Mouse (Mus musculus): Measurements from ENCODE around the gene Morc2a. TPM values are rescaled to one million over a fixed set of nuclear protein-coding genes. Genes with fewer than 3 reads are reported as not detected.
"Not testable (repeated sequence)": the region's sequence is repeated elsewhere in the genome, so short reads cannot be mapped to it uniquely, and the experiment has no call there.

Morc2a gene
- 5.9 and 6.8 TPM in 2 replicates for polyA plus RNA-seq (2015; fragmentation: Nextera tagmentation; extraction: Ambion mirVana)

DNA sequence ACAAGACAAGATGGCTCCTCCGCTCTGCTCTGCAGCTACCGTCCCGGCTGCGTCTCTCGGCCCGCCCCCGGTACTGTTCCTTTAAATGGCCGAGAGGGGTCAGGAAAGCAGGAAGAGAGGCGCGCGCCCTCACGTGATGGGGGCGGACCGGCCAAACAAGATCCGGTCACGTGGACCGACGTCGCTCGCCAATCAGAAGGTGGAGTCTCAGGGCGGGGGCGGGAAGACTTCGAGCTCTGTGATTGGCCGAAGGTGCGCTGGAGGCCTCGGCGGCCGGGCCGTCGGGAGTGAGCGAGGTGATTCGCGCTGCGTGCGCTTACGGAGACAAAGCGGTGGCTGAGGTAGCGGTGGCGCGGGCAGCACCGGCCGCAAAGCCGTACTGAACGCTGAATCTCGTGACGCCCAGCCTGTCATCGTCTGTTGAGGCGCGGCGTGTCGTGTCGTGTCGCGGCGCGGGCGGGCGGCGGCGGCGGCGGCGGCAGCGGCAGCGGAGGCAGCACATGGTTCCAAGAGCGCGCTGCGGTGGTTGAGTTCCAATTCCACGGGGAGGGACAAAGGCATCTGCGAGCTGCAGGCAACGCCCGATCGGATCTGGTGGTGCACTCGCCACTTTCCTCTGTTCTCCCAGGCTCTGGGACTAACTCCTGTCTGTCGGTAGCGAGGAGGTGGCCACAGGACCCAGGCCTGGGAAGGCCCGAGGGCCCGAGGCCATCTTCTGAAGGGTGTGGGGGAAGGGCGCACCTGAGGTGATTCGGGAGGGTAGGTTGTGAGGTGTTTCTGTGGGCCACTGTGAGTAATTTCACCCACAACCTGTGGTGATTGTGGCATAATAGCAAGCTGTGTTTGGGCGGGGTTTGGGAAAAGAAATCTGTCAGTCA is at the start of gene Morc2a:
TSS of gene Morc2a (plus strand) at position 228 of the 878 bp plus-strand sequence.
- peak; percentile 65 for TF ChIP-seq CTCF (IDR thresholded peaks at IDR 0.05; ENCODE audit: low read depth)
- WGBS, result 1% methylated on average over 80 of the region's 81 CpGs

DNA sequence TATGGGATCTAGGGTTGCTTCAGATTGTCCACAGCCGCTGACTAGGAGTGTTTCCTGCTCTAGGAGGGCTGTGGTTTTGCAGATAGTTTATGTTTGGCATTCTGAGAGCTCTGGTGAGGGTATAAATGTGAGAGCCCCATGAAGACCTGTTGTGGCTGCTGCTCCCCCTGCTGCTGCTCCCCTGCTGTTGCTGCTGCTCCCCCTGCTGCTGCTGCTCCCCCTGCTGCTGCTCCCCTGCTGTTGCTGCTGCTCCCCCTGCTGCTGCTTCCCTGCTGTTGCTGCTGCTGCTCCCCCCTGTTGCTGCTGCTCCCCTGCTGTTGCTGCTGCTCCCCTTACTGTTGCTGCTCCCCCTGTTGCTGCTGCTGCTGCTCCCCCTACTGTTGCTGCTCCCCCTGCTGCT is 47.0 kb upstream of the Morc2a start:
- H3K4me2 ChIP-seq (replicated peaks; ENCODE audit: low read depth); H3K36me3 ChIP-seq (ENCODE audit: control insufficient read depth, insufficient read depth); H3K9me3 ChIP-seq (ENCODE audit: control insufficient read depth); H3K4me1 ChIP-seq (replicated peaks; ENCODE audit: control insufficient read depth, insufficient read depth, low read length); H3K4me3 ChIP-seq (ENCODE audit: low read depth, low read length); H3K27ac ChIP-seq (ENCODE audit: low read depth, low read length); H3K9ac ChIP-seq (ENCODE audit: low read depth, low read length); ATAC-seq; H3K27me3 ChIP-seq (replicated peaks; ENCODE audit: control insufficient read depth, insufficient read depth, low read length): not testable (repeated sequence)
- WGBS, result 54% methylated on average over 1 of the region's 1 CpGs
- TF ChIP-seq CTCF (IDR thresholded peaks at IDR 0.05; ENCODE audit: low read depth), result peak; percentile 68

More for the DNA sequence above, at the start of gene Morc2a:
- H3K4me2 ChIP-seq (replicated peaks; ENCODE audit: low read depth), result peak within 1 kb of the TSS; percentile 65
- no peaks in the 10 kb centered on the region for H3K9me3 ChIP-seq (ENCODE audit: control insufficient read depth)
- no peaks in the 10 kb centered on the region for H3K27me3 ChIP-seq (replicated peaks; ENCODE audit: control insufficient read depth, insufficient read depth, low read length)
- H3K4me3 ChIP-seq (ENCODE audit: low read depth, low read length), result peak within 1 kb of the TSS; percentile 93
- peak within 1 kb of the TSS; percentile 95 for H3K27ac ChIP-seq (ENCODE audit: low read depth, low read length)
- H3K9ac ChIP-seq (ENCODE audit: low read depth, low read length), result peak within 1 kb of the TSS; percentile 98
- H3K36me3 ChIP-seq (ENCODE audit: control insufficient read depth, insufficient read depth), result peaks cover 22% of the 10 kb centered on the region
- peak; percentile 98 for ATAC-seq
- no peaks in the 10 kb centered on the region for H3K4me1 ChIP-seq (replicated peaks; ENCODE audit: control insufficient read depth, insufficient read depth, low read length)

DNA sequence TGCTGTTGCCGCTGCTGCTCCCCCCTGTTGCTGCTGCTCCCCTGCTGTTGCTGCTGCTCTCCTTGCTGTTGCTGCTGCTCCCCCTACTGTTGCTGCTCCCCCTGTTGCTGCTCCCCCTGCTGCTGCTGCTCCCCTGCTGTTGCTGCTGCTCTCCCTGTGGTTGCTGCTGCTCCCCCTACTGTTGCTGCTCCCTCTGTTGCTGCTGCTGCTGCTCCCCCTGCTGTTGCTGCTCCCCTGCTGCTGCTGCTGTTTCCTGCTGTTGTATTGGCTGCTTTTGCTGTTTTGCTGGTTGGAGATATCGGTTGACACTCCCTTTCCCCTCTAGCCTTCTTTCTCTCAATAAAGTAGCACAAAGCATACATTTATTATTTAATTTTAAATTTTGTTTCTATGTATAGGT is 46.3 kb upstream of the Morc2a start:
- not testable (repeated sequence) for H3K9ac ChIP-seq (ENCODE audit: low read depth, low read length); H3K4me2 ChIP-seq (replicated peaks; ENCODE audit: low read depth); H3K4me3 ChIP-seq (ENCODE audit: low read depth, low read length); H3K9me3 ChIP-seq (ENCODE audit: control insufficient read depth); ATAC-seq; H3K27me3 ChIP-seq (replicated peaks; ENCODE audit: control insufficient read depth, insufficient read depth, low read length); H3K36me3 ChIP-seq (ENCODE audit: control insufficient read depth, insufficient read depth); H3K4me1 ChIP-seq (replicated peaks; ENCODE audit: control insufficient read depth, insufficient read depth, low read length); H3K27ac ChIP-seq (ENCODE audit: low read depth, low read length)
- WGBS, result 56% methylated on average over 2 of the region's 2 CpGs
- TF ChIP-seq CTCF (IDR thresholded peaks at IDR 0.05; ENCODE audit: low read depth), result peak; percentile 77

DNA sequence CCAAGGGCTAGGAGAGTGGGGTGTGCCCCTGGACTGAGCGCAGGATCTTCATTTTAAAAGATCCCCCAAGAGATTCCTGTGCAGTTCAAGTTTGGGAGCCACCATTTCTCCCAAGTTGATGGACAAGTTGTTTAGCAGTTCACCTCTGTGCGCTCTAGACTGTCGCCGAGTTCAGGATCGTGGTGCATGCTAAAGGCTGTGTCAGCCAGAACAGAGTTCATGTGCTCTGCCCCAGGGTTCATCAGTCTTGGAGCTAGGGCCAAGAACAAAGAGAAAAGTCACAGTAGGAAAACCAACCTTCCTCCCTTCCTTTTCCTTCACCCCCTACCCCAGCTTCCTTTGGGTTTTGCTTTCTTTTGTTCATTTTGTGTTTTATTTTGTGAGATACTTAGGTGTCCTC is 42.5 kb upstream of the Morc2a start:
- Histone ChIP-seq H3K27me3 (replicated peaks; ENCODE audit: control insufficient read depth, insufficient read depth, low read length) (no peaks in the 10 kb centered on the region), H3K9ac (ENCODE audit: low read depth, low read length) (no peak overlapping the region), H3K36me3 (ENCODE audit: control insufficient read depth, insufficient read depth) (no peaks in the 10 kb centered on the region), H3K27ac (ENCODE audit: low read depth, low read length) (no peak overlapping the region), H3K4me1 (replicated peaks; ENCODE audit: control insufficient read depth, insufficient read depth, low read length) (no peaks in the 10 kb centered on the region), H3K9me3 (ENCODE audit: control insufficient read depth) (no peaks in the 10 kb centered on the region), H3K4me3 (ENCODE audit: low read depth, low read length) (no peak overlapping the region), H3K4me2 (replicated peaks; ENCODE audit: low read depth) (no peak overlapping the region)
- WGBS, result 88% methylated on average over 5 of the region's 5 CpGs
- no peak for TF ChIP-seq CTCF (IDR thresholded peaks at IDR 0.05; ENCODE audit: low read depth)
- no peak for ATAC-seq

DNA sequence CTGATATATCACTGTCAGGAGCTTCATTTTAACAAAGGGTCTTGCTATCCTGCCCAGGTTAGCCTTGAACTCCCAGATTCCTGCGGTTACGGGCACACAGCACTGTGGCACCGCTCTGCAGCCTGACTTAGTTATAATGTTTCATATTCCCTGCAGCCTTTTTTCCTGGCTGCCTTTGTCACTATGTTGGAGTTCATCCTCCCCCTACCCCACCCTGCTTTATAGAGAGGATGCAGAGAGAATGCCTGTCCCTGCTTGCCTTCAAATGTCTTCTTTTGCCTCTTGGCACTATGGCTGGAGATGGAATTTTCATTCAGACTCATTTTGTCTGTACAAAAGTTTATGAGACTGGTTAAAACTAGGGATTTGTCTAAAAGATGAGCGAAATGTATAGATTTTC is 33.4 kb upstream of the Morc2a start:
- Histone ChIP-seq H3K9ac (ENCODE audit: low read depth, low read length) (no peak overlapping the region), H3K9me3 (ENCODE audit: control insufficient read depth) (no peaks in the 10 kb centered on the region), H3K4me2 (replicated peaks; ENCODE audit: low read depth) (no peak overlapping the region), H3K27ac (ENCODE audit: low read depth, low read length) (no peak overlapping the region), H3K4me1 (replicated peaks; ENCODE audit: control insufficient read depth, insufficient read depth, low read length) (no peaks in the 10 kb centered on the region), H3K27me3 (replicated peaks; ENCODE audit: control insufficient read depth, insufficient read depth, low read length) (no peaks in the 10 kb centered on the region), H3K4me3 (ENCODE audit: low read depth, low read length) (no peak overlapping the region), H3K36me3 (ENCODE audit: control insufficient read depth, insufficient read depth) (no peaks in the 10 kb centered on the region)
- no peak for ATAC-seq
- WGBS, result 90% methylated on average over 4 of the region's 4 CpGs
- TF ChIP-seq CTCF (IDR thresholded peaks at IDR 0.05; ENCODE audit: low read depth), result no peak

DNA sequence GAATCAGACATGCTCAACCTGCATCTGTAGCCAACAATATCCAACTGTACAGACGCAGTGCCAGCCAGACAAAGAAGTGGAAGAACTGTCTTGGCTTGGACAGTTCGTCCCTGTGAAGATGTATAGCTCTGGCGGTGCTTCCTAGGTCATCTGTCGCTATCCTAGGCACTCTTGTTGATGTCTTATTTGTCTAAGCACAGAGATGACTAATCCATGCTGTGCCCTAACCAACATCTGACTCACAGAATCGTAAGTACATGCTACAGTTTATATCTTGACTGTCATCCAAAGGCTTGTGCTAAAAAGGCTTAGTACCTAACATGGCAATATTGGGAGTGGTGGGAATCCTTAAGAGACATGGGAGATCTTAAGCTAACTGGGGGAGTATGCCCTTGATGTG is 26.2 kb upstream of the Morc2a start:
- no peak overlapping the region for H3K4me3 ChIP-seq (ENCODE audit: low read depth, low read length)
- 69% methylated on average over 5 of the region's 5 CpGs for WGBS
- H3K9me3 ChIP-seq (ENCODE audit: control insufficient read depth), result no peaks in the 10 kb centered on the region
- no peak for ATAC-seq
- no peaks in the 10 kb centered on the region for H3K4me1 ChIP-seq (replicated peaks; ENCODE audit: control insufficient read depth, insufficient read depth, low read length)
- no peaks in the 10 kb centered on the region for H3K27me3 ChIP-seq (replicated peaks; ENCODE audit: control insufficient read depth, insufficient read depth, low read length)
- TF ChIP-seq CTCF (IDR thresholded peaks at IDR 0.05; ENCODE audit: low read depth), result no peak
- H3K36me3 ChIP-seq (ENCODE audit: control insufficient read depth, insufficient read depth), result no peaks in the 10 kb centered on the region
- H3K9ac ChIP-seq (ENCODE audit: low read depth, low read length), result no peak overlapping the region
- no peak overlapping the region for H3K27ac ChIP-seq (ENCODE audit: low read depth, low read length)
- H3K4me2 ChIP-seq (replicated peaks; ENCODE audit: low read depth), result no peak overlapping the region
